Mouse (Mus musculus): ENCODE results near the gene Slc17a9. TPM values are rescaled to one million over a fixed set of nuclear protein-coding genes. Genes with fewer than 3 reads are reported as not detected.

Slc17a9 gene
- polyA plus RNA-seq (2015; fragmentation: Nextera tagmentation; extraction: Ambion mirVana): 8.1 and 10.0 TPM in 2 replicates

- Histone ChIP-seq H3K27ac (replicated peaks) (peak within 1 kb of the TSS; percentile 68), H3K4me1 (replicated peaks) (peaks cover 56% of the 10 kb centered on the region), H3K4me3 (replicated peaks) (peak within 1 kb of the TSS; percentile 50), H3K9ac (peak within 1 kb of the TSS; percentile 48; the same call in 1 of the 2 replicates), H3K36me3 (replicated peaks) (peaks cover 48% of the 10 kb centered on the region), H3K9me3 (replicated peaks) (no peaks in the 10 kb centered on the region), H3K4me2 (peak within 1 kb of the TSS; percentile 65), H3K27me3 (no peaks in the 10 kb centered on the region)
- WGBS (ENCODE audit: insufficient replicate concordance): 6% methylated on average over 18 of the region's 18 CpGs
- peak; percentile 77 for ATAC-seq (ENCODE audit: insufficient read depth)
Observed at GRCm38 (mm10) chr2:180724585-180725413, at the start of gene Slc17a9. TSS of gene Slc17a9 (plus strand) at chr2:180725263.

- Histone ChIP-seq H3K4me3 (replicated peaks) (no peak overlapping the region), H3K36me3 (replicated peaks) (peaks cover 61% of the 10 kb centered on the region), H3K27me3 (no peaks in the 10 kb centered on the region), H3K27ac (replicated peaks) (no peak overlapping the region), H3K9ac (no peak overlapping the region), H3K9me3 (replicated peaks) (no peaks in the 10 kb centered on the region), H3K4me2 (no peak overlapping the region), H3K4me1 (replicated peaks) (peaks cover 9% of the 10 kb centered on the region)
- WGBS (ENCODE audit: insufficient replicate concordance): 74% methylated on average over 2 of the region's 2 CpGs
- no peak for ATAC-seq (ENCODE audit: insufficient read depth)
Observed at GRCm38 (mm10) chr2:180676706-180677105, 48.4 kb upstream of the Slc17a9 start.

GRCm38 (mm10) chr2:180678609-180679140 lies 46.4 kb upstream of the Slc17a9 start:
- no peaks in the 10 kb centered on the region for H3K27me3 ChIP-seq
- no peak overlapping the region for H3K9ac ChIP-seq
- peaks cover 61% of the 10 kb centered on the region for H3K36me3 ChIP-seq (replicated peaks)
- peaks cover 14% of the 10 kb centered on the region for H3K4me1 ChIP-seq (replicated peaks)
- peak; percentile 32; the same call in 1 of the 2 replicates for ATAC-seq (ENCODE audit: insufficient read depth)
- 15% methylated on average over 4 of the region's 4 CpGs for WGBS (ENCODE audit: insufficient replicate concordance)
- H3K9me3 ChIP-seq (replicated peaks): no peaks in the 10 kb centered on the region
- no peak overlapping the region for H3K27ac ChIP-seq (replicated peaks)
- no peak overlapping the region for H3K4me2 ChIP-seq
- H3K4me3 ChIP-seq (replicated peaks): no peak overlapping the region

- no peak overlapping the region for H3K4me2 ChIP-seq
- H3K9me3 ChIP-seq (replicated peaks): no peaks in the 10 kb centered on the region
- H3K4me3 ChIP-seq (replicated peaks): no peak overlapping the region
- H3K27ac ChIP-seq (replicated peaks): no peak overlapping the region
- H3K36me3 ChIP-seq (replicated peaks): peaks cover 70% of the 10 kb centered on the region
- H3K4me1 ChIP-seq (replicated peaks): peaks cover 27% of the 10 kb centered on the region
- ATAC-seq (ENCODE audit: insufficient read depth): peak; percentile 16; the same call in 1 of the 2 replicates
- no peak overlapping the region for H3K9ac ChIP-seq
- WGBS (ENCODE audit: insufficient replicate concordance): 46% methylated on average over 2 of the region's 2 CpGs
- H3K27me3 ChIP-seq: no peaks in the 10 kb centered on the region
Observed at GRCm38 (mm10) chr2:180681225-180681624, 43.8 kb upstream of the Slc17a9 start.

GRCm38 (mm10) chr2:180683524-180683923 lies 41.5 kb upstream of the Slc17a9 start:
- 61% methylated on average over 2 of the region's 2 CpGs for WGBS (ENCODE audit: insufficient replicate concordance)
- Histone ChIP-seq H3K27me3 (no peaks in the 10 kb centered on the region), H3K4me1 (replicated peaks) (peaks cover 25% of the 10 kb centered on the region), H3K27ac (replicated peaks) (peak overlapping the region; percentile 77), H3K4me2 (peak overlapping the region; percentile 27), H3K4me3 (replicated peaks) (no peak overlapping the region), H3K9ac (peak overlapping the region; percentile 7; the same call in 1 of the 2 replicates), H3K36me3 (replicated peaks) (peaks cover 93% of the 10 kb centered on the region), H3K9me3 (replicated peaks) (no peaks in the 10 kb centered on the region)
- ATAC-seq (ENCODE audit: insufficient read depth): peak; percentile 84

- H3K4me1 ChIP-seq (replicated peaks): peaks cover 20% of the 10 kb centered on the region
- H3K4me2 ChIP-seq: peak overlapping the region; percentile 27
- H3K36me3 ChIP-seq (replicated peaks): peaks cover 98% of the 10 kb centered on the region
- ATAC-seq (ENCODE audit: insufficient read depth): peak; percentile 63
- no peaks in the 10 kb centered on the region for H3K9me3 ChIP-seq (replicated peaks)
- WGBS (ENCODE audit: insufficient replicate concordance): 41% methylated on average over 4 of the region's 4 CpGs
- H3K9ac ChIP-seq: peak overlapping the region; percentile 7; the same call in 1 of the 2 replicates
- H3K27me3 ChIP-seq: no peaks in the 10 kb centered on the region
- H3K4me3 ChIP-seq (replicated peaks): no peak overlapping the region
- H3K27ac ChIP-seq (replicated peaks): peak overlapping the region; percentile 77
Observed at GRCm38 (mm10) chr2:180684031-180684430, 41.0 kb upstream of the Slc17a9 start.

- Histone ChIP-seq H3K4me2 (no peak overlapping the region), H3K9ac (no peak overlapping the region), H3K36me3 (replicated peaks) (peaks cover 66% of the 10 kb centered on the region), H3K4me3 (replicated peaks) (no peak overlapping the region), H3K9me3 (replicated peaks) (no peaks in the 10 kb centered on the region), H3K27ac (replicated peaks) (no peak overlapping the region), H3K27me3 (no peaks in the 10 kb centered on the region), H3K4me1 (replicated peaks) (peaks cover 22% of the 10 kb centered on the region)
- 80% methylated on average over 5 of the region's 5 CpGs for WGBS (ENCODE audit: insufficient replicate concordance)
- no peak for ATAC-seq (ENCODE audit: insufficient read depth)
Observed at GRCm38 (mm10) chr2:180689841-180690240, 35.2 kb upstream of the Slc17a9 start.

- H3K4me1 ChIP-seq (replicated peaks): peaks cover 45% of the 10 kb centered on the region
Observed at GRCm38 (mm10) chr2:180692630-180693029, 32.4 kb upstream of the Slc17a9 start.

GRCm38 (mm10) chr2:180695176-180695575 lies 29.9 kb upstream of the Slc17a9 start:
- no peak overlapping the region for H3K4me3 ChIP-seq (replicated peaks)
- no peaks in the 10 kb centered on the region for H3K9me3 ChIP-seq (replicated peaks)
- H3K27me3 ChIP-seq: no peaks in the 10 kb centered on the region
- no peak overlapping the region for H3K9ac ChIP-seq
- peaks cover 69% of the 10 kb centered on the region for H3K4me1 ChIP-seq (replicated peaks)
- no peak overlapping the region for H3K27ac ChIP-seq (replicated peaks)
- H3K36me3 ChIP-seq (replicated peaks): peaks cover 18% of the 10 kb centered on the region
- 37% methylated on average over 2 of the region's 2 CpGs for WGBS (ENCODE audit: insufficient replicate concordance)
- no peak overlapping the region for H3K4me2 ChIP-seq
- ATAC-seq (ENCODE audit: insufficient read depth): no peak

More at GRCm38 (mm10) chr2:180692630-180693029, 32.4 kb upstream of the Slc17a9 start:
- Histone ChIP-seq H3K4me2 (no peak overlapping the region), H3K27ac (replicated peaks) (no peak overlapping the region), H3K4me3 (replicated peaks) (no peak overlapping the region), H3K9me3 (replicated peaks) (no peaks in the 10 kb centered on the region), H3K36me3 (replicated peaks) (peaks cover 43% of the 10 kb centered on the region), H3K27me3 (no peaks in the 10 kb centered on the region), H3K9ac (no peak overlapping the region)
- 11% methylated on average over 1 of the region's 1 CpGs for WGBS (ENCODE audit: insufficient replicate concordance)
- ATAC-seq (ENCODE audit: insufficient read depth): no peak

- ATAC-seq (ENCODE audit: insufficient read depth): no peak
- Histone ChIP-seq H3K9ac (peak overlapping the region; percentile 96), H3K27me3 (no peaks in the 10 kb centered on the region), H3K9me3 (replicated peaks) (no peaks in the 10 kb centered on the region), H3K4me1 (replicated peaks) (peaks cover 88% of the 10 kb centered on the region), H3K4me2 (peak overlapping the region; percentile 95), H3K27ac (replicated peaks) (peak overlapping the region; percentile 96), H3K4me3 (replicated peaks) (peak overlapping the region; percentile 89), H3K36me3 (replicated peaks) (0 out of 2 replicates have a peak, but pooled peaks cover 6% of the 10 kb centered on the region)
- WGBS (ENCODE audit: insufficient replicate concordance): 33% methylated on average over 5 of the region's 5 CpGs
Observed at GRCm38 (mm10) chr2:180700457-180700856, 24.6 kb upstream of the Slc17a9 start.

- peak overlapping the region; percentile 96 for H3K27ac ChIP-seq (replicated peaks)
- 2% methylated on average over 26 of the region's 26 CpGs for WGBS (ENCODE audit: insufficient replicate concordance)
- H3K9ac ChIP-seq: peak overlapping the region; percentile 96
- H3K27me3 ChIP-seq: no peaks in the 10 kb centered on the region
- peaks cover 10% of the 10 kb centered on the region for H3K36me3 ChIP-seq (replicated peaks)
- H3K4me2 ChIP-seq: peak overlapping the region; percentile 95
- H3K4me1 ChIP-seq (replicated peaks): peaks cover 87% of the 10 kb centered on the region
- ATAC-seq (ENCODE audit: insufficient read depth): peak; percentile 55
- no peaks in the 10 kb centered on the region for H3K9me3 ChIP-seq (replicated peaks)
- peak overlapping the region; percentile 89 for H3K4me3 ChIP-seq (replicated peaks)
Observed at GRCm38 (mm10) chr2:180701053-180701766, 23.9 kb upstream of the Slc17a9 start.

All from liver, embryonic 15.5 days (tissue).